Mouse (Mus musculus): ENCODE data around the gene Pdcd10.

Gene Pdcd10

DNA sequence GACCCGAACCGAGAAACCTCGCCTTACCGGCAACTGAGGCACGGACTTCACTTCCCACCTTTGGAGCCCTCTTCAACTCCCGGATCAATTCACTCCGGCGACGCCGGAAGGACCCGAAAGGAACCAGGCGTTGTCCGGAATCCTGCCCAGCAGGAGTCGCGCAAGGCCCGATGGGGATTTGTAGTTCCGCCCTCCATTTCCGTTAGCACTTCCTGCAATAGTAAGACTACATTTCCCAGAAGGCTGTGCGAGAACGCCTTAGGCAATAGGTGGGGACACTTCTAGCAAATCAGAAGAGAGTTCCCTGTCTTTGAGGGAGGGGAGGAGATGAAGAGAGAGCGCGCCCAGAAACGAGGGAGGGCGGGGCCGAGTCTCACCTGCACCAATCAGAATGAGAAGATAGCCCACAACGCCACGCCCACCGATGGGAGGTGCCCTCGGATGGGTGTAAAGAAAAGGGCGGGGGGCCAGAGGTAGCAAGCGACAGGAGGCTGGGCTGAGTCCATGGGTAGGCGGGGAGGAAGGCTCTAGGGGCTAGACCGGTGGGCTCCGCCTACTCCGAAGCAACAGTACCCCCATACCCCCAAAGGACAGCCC lies at the start of gene Pdcd10:
TSS of gene Pdcd10 (minus strand) at position 162 of the 597 bp plus-strand sequence.
- peak; percentile 100 for DNase-seq

DNA sequence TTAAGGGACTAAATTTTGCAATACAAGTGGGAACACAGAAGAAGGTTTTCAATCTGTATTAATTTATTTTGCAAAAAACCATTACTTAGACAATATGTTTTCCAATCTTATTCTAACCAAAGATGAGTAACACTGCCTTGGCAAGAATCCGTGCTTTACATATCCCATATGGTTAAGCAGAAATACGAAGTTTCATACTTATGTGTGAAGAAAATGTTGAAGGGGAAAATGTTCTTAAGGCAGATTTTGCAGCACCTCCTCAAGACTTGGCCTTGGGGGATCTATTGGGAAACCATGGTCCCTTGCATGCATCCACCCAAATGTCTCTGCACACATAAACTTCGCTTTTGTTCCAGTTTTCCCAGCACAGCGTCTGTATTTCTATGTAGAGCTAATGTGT lies 28.2 kb upstream of the Pdcd10 start:
- no peak for DNase-seq

DNA sequence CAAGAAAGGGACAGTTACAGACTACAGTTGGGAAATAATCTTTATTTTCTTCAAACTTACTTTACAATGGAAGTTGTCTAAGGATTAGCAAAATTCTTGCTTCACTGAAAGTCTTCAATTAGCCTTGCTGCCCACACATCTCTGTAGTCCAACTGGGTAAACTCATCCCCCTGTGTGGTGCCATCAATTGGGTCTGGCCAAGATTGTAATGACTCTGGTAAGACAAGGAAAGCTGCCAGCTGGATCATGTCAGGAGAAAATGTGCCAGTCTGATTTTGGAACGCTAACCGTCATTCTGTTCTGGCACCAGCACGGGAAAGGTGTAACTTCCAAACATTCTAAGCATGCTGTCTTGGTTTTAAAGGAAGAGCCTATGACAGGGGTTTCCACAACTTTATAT lies 26.6 kb upstream of the Pdcd10 start:
- DNase-seq = no peak

DNA sequence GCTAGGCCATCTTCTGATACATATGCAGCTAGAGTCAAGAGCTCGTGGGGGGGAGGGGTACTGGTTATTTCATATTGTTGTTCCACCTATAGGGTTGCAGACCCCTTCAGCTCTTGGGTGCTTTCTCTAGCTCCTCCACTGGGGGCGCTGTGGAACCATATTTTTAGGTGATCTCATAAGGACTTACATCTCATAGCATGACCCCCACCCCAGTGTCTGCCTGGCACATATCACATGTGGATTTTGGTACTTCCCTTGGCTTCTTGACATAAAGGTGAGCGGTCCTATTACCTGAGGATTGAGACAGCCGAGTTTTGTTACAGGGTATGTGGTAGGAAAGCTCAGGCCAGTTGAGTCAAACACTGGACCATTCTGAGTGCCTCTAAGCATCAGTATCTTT lies 22.7 kb upstream of the Pdcd10 start:
- DNase-seq = peak in 1 of 2 experiments; percentile 26

DNA sequence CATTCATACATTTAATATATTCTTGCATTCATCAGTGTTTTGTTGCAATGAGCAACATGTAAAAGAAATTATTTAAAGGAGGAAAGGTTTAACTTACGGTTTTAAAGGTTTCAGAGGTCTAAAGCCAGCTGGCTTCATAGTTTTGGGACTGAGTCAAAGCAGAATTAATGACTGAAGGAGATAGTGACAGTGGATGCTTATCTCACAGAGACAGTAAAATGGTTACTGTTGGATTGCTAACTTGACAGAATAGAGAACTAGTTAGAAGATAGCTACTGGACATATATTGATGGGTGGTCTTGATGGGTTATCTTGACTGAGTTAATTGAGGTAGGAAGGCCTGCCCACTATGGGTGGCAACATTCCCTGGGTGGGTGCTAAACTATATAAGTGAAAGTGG lies 18.9 kb upstream of the Pdcd10 start:
- DNase-seq = no peak

DNA sequence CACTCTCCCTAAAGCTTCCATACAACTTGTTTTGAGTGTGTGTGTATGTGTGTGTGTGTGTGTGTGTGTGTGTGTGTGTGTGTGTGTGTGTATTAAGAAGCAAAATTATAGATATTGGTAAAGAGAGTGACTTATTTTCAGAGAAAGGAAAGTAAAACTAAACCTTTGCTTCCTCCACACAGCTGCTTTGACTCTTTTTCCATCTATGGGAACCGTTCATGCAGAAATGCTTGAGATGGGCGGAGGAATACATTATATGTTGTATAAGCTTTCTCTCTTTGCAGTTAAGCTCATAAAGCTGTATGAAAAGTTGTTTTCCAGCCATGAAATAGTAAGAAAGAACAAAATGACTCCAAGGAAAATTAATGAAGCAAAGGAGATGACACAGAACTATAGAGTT lies 17.4 kb upstream of the Pdcd10 start:
- DNase-seq = no peak

DNA sequence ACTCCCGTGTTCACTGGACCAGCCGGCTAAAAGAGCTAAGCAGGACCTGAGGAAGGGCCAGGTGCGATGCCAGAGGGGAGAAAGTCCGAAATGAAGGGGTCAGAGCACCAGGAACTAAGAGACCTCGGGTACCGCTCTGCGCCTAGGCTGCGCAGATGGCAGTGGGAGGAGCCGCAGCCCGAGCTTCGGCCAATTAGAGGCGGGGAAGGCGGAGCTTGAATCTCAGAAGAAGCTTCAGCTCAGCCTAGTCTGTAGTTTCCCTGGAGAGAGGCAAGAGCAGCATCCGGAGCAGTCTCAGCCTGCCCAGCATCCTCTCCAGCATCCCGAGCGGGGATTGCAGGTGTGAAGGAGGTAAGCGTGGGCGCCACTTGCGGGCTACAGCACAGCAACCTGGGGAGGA lies 636 bp upstream of the Pdcd10 start, which contains the start of gene Serpini1:
TSS of gene Serpini1 (plus strand) at position 256 of the 400 bp plus-strand sequence.
- DNase-seq = peak; percentile 92 to 93

DNA sequence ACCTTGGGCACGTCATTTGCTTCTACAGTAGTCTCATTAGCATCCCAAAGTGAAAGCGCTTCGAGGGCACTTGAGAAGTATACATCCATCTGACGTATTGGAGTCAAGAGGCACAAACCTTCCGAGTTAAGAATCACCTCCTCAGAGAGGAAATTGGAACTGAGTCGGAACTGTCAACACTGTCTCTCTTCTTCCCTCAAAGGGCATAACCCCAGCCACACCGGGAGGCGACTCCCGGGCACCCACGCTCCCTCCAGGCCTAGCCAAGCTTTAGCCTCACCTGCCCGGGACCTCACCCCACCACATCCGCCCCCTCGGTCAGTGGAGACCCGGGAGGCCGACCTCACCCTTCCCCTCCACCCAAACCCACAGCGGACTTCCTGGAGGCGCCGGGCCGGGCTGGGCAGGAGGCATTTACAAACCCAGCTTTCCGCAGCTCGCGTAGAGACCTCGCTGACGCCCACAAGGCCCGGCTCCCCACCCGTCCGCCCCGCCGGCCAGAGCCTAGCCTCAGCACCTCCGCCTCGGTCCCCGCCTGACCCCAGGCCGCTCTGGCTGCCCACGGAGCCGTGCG lies 448 bp downstream of the Pdcd10 start:
- no peak for DNase-seq

DNA sequence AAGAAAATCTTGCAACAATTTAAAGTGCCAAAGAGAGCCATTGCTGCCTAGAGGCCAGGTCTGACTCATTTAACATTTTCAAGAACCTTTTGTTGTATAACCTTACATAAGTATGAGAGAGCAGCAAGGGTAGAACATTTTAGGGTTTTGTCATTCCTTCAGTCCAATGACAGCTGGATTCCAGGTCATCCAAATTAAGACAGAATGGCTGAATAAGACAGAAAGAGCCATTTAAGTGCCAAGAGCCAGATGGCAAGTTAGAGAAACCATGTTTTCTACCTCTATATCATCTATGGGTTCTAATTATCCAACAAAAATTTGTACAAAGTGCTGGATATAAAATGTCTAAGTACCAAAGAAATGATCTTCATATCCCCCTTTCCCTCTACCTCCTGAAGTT lies 5.4 kb downstream of the Pdcd10 start:
- no peak for DNase-seq

DNA sequence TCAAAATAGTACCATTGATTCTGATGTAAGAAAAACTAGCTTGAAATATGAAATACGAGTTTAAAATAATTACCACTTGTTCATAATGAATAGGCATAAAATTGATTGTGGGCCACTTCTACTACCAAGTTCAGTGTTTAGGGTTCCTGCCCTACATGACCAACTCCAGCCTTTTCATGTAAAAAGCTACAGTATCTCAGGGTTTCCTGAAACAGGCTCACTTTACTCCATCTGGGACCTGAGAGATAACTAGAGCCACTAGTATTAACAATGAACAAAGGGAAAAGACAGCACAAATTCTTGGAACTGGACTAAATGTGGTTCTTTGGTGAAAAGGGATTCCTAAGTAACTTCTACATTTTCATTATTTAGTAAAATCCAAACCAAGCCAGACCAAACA lies 12.4 kb downstream of the Pdcd10 start:
- no peak for DNase-seq

DNA sequence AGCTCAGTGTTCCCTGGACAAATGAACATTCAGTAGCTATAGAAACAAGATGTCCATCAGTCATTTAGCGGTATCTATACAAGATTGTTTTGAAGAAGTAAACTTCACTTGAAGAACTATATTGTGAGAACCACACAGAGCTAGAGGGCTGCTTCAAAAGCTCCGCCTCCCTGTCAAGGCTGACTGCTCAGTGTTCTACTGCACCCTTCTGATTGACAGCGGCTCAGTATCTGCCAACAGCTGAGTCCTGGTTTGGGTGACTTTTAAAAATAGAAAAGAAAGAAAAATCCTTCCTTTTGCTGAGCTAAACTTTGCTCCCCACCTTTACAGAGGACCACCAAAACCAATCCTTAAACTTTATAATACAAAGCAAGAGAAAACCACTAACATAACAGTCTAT lies 13.8 kb downstream of the Pdcd10 start:
- peak; percentile 17 to 40 for DNase-seq

DNA sequence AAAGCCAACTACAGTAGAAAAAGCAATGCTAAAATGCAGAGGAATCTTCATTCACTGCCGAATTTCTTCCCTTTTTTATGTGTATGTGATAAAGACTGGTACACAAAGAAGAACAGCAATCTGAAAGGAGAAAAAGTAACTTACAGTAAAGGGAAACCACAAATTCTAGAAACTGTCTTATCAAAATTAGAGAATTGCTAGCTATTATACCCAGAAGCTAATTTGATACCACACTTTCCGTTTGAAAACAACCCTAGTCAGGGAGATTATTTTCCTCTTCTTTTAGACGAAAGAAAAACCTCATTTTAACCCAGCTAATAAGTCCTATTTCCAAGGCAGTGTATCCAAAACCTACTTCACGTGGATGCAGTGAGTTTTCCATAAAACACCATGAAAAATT lies 15.4 kb downstream of the Pdcd10 start:
- no peak for DNase-seq

DNA sequence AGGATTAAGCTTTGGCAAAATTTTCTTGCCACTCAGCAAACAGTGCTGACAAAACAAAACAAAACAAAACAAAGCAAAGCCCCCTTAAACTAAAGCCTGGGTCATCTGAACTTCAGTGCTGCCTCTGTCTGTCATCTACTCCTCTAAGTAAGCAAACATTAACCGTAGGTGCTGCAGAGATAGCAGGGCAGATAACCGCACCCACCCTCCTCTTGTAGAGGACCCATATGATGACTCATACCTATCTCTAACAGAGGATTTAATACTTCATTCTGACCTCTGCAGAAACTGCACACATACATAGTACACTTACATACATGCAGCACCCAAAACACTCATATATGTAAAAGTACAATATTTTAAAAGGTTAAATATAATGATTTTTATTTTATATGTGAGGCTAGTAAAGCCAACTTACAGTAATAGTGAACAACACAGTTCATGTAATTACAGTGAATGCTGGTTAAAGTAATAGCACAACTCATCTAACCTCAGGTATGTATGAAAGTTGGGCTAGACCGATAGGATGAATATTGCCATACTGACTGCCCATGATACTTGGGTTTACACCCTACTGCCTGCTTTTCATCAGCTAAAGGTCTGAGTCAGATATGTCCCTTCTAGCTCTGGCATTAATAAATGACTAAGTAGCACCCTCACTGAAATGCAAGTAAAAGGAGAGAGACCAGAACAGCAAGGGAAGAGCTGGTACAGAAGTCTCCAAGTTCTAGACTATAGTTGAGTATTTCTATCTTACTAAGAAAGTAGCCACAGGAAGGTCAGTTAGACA lies 22.4 kb downstream of the Pdcd10 start:
- DNase-seq = no peak

DNA sequence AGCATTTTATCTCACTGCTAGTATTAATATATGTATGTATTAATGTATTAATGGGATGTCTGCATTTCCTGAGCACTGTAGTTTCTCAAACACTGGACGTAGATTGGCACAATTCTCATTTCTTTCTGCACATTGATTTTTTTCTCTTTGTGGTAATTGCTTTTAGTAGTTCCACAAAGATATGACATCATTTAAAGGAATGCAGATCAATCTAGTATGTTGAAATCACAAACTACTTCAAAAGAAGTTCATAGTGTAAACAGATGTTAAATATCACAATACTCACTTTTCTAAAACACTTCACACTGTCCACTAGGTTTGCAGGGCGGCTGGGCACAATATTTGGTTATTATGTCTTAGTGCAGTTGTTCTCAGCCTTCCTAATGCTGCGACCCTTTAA lies 25.6 kb downstream of the Pdcd10 start:
- DNase-seq = no peak

DNA sequence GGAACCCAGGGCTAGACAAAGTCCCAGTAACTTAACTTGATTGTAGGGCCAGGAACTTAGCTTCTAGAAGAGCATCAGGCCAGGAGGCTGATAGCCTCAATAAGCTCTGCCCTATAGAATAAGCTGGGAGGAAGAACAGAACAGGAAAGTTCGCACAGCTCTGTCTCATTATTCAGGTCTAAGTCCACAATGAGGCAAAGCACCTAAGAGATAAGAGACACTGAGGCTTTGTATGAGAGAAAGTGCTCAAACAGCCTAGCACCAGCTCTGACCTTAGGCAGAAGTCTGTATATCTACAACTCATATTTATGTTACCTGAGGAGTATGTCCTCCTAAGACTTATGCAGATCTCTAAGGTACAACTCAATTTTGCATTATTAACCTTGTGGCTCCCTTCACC lies 34.1 kb downstream of the Pdcd10 start:
- DNase-seq = no peak

DNA sequence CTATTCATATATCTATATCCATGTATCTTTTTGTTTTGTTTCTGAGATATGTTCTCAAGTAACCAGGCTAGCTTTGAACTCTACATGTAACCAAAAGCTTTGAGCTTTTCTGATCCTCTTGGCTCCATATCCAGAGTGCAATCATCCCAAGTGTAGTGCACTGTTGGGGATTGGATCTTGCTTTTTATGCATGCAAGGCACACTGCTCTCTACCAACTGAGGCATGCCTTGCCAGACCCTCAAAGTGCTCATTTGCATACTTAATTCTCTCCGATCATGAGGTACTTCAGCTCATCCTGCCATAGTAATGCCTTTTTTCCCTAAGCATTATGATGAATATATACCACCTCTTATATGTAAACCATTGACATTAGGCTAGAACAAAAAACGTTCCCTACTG lies 35.3 kb downstream of the Pdcd10 start:
- DNase-seq = no peak

DNA sequence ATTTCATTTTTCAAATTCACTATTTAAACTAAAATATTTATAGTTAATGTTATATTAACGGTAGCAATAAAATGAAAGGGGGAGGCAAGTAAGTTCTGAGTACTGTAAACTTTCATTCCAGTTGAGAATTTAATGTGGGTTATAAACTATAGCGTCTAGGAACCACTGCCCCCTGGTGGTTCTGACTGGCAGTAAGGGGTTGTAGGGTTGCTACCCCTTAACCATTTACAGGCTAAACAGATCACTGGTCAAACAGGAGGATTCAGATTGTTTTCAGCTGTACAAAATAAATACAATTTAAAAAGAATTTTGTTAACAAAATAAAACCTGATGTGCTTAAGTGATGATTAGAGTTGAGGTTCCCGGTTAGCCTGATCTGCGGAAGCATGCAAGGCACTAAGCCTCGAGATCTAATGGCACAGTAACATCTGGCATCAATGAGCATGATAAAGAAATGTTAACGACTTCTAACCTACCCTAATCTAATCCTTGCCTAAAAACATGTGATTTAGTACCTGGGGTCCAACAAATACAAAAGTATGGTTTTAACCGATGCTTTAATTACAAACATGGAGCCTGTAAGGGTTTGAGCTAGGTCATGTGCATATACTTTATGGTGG lies 38.9 kb downstream of the Pdcd10 start:
- DNase-seq = peak; percentile 15 to 59

DNA sequence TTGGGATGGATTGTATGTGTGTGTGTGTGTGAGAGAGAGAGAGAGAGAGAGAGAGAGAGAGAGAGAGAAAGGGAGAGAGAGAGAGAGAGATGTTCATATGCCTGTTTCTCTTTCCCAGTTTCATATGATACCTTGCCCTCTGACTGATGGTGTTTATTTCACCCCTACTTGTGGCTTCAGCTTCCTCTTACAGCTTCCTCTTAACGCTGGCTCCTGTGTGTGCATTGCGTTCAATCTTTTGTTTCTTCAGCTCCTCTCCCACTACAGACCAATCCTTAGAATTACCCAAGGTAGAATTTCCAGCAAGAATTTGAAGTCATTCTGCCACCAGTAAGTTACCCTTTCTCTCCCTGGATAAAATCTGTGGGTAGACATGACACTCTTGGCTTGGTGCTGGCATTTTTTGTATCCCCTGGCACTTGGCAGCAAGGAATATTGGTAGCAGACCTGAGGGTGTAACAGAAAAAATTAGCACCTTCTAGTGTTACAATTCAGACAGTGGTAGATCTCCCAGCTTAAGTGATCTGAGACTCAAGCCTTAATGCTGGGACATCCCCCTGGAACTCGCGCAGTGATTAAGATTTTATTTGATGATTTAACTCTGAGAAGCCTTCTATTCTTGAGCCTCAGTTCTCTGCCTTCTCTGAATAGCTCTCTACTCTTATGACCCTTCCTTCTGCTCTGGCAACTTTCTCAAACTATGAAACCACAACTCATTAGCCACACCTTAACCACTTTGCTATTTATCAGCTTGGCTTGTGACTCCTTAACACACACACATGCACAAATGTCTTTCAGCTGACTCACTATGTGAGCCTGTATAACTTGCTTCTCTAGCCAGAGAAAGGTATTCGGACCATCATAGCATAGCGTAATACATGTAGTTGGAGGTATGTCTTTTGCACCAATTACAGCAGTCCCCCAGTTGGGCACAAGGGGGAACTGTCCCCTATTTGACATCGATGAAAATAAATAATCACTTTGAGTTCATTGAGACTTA lies 57.4 kb downstream of the Pdcd10 start:
- no peak for DNase-seq

DNA sequence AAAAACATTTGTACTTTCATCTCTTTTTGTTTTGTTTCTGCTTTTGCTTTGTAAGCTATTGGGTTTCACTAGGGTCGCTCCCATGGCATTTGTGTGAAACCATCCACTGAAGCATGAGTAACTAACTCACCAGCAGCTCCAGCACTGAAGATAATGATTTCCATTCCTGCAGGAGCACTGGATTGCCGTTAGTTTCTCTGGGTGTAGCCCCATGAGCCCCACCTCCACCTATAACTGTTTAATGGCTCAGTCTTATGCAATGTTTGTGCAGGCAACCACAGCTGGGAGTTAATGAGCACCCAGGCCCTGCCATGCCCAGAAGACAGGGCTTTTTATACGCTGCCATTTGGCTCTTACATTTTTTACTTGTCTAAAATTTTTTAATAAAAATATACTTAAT lies 63.7 kb downstream of the Pdcd10 start:
- DNase-seq = peak; percentile 6 to 22

DNA sequence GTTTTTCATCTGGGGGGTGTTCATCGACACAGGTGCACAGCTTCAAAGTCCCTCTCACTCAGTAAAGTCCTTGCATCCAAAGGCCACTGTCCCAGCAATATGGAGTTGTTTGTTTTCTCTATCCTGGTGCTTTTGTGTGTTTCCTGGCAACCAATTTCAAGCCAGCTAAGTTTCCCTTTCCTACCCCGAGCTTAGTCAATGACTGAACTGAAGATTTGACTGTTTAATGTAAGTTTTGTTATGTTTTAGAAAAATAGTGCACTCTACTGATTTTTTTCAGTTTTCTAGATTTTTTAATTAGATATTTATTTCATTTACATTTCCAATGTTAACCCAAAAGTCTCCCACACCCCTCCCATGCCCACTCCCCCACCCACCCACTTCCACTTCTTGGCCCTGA lies 74.6 kb downstream of the Pdcd10 start, which contains the start of gene Wdr49:
TSS of gene Wdr49 (minus strand) at position 101 of the 400 bp plus-strand sequence.
- no peak for DNase-seq

DNA sequence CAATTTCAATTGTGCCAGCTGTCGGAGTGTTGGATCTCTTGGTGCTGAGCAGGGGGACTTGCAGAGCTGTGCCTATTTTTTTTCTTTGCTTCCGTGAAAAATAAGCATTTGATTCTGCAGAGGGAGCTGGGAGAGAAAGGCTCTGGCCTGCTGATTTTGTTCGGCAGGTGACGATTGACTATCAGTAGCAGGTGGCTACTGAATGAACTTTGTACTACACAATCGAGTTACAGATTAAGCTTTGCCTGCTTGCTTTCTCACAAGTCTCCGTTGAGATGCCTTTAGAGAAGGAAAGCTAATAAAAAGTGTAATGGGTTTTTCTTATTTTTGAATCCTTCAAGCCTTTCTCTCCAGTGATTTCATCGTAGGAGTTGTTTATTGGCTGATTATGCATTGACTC lies 81.5 kb downstream of the Pdcd10 start:
- DNase-seq = peak in 1 of 2 experiments; percentile 2

DNA sequence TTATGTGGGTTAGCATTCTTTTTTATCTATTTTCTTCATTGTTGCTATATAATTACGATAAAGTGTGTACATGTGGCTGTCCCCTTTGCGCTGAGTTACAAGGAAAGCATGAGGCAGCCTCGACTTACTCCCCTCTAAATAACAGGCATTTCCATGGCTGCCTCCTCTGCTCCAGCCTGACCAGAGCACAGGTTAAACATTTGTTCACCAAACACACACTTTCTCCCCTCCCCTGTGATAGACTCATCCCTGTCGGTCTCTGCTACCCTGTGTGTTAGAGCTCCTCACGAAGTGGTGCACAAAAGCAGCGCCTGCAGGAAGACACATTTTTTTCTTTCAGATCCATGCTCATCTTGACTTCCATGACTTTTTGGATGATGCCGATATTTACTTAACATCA lies 82.0 kb downstream of the Pdcd10 start:
- DNase-seq = no peak

Measured in kidney, adult 8-10 months (tissue).